Mouse (Mus musculus) kidney, adult 11 months (tissue): ENCODE data around the gene Mpp6.

ENCODE experiments used
- DNase-seq: peaks from one replicate; pipeline ENCODE4 v3.0.0; 2022

Gene Mpp6

DNA sequence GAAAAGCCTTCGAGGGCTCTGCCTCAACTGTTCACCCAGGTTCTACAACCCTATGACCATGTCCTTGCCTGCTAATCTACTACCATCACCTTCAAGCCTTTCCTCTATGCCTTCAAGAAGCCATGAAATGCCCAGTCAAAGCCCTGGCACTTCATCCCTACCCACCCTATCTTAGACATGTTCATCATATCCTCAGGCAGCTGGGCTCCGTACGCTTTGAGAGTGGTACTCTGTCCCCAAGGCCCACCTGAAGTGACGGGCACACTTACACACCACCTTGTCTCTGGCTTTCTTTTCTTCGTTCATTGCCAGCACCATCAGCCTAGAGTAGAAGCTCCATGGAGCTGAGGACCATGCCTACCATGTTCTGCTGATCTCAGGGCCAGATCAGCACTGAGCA, 121.2 kb downstream of the Mpp6 start:
- DNase-seq: no peak

DNA sequence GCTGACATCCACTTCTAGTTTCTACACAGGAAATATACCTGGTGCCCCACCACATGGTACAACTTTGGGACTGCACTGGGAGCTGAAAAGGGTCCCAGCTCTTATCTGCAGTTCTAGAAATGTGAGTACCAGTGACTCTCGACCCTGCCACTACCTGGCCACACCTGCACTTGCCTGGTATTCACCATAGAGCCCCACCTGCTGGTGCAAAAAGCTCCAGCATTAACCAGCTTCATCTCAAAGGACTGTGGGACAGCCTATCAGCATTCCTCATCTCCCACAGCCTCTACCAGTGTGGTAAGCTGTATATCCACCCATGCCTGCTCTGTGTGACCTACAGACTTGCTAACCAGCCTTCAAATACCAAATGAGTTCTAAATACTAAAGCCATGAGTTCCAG, 122.9 kb downstream of the Mpp6 start:
- no peak for DNase-seq

DNA sequence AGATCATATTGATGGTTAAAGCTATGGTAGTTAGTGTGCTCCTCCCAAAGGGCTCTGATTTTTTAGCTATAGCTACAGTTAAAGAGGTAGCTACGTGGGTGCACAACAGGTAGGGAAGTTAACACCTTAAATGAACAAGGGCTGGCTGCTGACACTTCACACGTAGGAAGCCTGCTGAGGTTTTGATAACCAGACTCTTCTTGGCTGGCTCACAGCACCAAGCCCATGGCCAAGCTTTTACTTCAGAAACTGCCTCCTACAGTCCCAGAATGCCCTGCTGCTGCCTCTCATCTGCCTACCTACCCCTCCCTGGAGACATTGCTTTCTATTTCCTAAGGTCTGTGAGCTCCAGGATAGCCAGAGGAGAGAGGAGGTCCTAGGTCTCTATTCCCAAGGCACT, 127.9 kb downstream of the Mpp6 start:
- no peak for DNase-seq

DNA sequence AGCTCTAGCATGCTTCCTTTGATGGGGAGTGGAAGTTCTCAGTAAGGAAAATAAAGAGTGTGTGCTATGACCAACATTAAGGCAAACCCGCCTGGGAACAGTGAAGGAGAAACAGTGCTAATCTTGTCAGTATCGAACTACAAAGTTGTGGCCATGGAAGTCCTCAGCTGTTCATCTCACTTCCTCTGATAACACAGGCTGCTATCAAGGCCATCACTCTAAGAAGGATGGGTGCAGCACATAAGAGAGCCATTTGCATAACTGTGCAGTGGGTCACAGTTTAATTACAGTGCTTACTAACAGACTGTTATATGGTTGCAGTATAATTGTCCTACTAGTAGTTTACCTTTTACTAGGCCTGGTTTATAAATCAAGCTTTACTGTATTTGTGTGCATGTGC, 129.9 kb downstream of the Mpp6 start:
- no peak for DNase-seq

DNA sequence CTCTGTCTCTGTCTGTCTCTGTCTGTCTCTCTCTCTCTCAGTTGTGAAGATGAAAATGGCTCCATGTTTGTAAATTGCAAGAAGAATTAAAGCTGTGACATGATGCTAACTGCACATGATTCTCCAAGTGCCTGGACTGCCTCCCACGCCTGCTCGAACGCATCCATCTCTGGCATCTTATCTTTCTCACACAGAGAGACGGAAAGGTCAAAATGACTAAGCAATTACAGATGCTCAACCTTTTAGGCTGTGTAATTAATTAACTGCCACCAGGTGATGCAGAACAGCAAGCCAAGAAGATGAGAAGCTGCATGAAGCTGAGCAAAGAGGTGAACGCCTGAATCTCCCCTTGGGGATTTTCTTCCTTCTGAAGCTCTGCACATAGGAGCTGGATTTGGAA, 130.4 kb downstream of the Mpp6 start:
- DNase-seq: no peak

DNA sequence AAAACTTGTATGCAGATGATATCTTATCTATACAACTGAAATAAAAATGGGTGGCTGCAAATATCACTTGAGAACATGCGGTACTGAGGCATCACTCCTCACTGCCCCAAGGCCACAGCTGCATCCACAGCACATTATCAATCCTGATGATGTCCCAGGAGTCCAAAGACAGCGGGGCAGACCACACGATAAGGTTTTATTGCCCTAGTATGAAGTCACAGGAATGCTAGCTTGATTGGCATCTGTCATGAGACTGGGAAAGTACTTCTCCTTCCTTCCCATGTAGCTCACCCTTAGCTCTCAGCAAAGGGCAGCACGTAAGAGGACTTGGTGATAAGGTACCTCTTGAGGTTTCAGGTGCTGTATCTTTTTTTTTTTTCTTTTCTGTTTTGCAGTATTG, 134.1 kb downstream of the Mpp6 start:
- no peak for DNase-seq

DNA sequence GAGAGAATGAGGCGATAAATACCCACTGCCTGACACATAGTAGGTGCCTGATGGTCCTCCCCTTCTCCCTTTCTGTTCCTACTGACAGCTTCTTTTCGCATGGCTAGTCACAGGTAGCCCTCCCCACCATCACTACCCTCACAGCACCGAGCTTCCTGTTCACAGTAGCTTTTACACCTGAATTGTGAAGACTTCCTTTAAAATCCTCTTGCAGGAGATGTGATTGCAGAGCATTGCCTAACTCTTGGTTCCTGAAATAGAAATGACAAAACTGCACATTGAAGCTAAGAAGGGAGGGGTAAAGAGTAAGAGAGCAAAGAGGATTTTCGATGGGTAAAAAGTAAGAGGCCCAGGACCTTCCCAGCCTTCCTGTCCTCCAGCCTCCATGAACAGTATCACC, 134.9 kb downstream of the Mpp6 start:
- DNase-seq: no peak

DNA sequence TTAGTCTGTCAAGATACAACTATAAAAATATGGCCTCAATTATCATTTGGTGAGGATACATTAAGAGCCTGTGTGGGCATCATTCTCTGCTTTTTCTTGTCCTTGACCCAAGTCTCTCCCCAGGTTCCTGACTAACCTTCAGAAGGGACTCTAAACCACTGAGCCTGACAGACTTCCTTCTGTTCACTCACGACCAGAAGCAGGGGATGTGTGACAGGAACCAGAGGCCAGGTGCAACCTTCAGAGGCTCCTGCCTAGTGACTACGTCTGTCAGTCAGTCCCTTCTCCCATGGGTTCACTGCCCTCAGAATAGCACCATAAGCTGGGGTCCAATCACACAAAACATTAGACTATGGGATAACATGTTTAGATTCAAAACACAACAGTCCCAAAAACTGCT, 137.3 kb downstream of the Mpp6 start:
- DNase-seq: no peak

DNA sequence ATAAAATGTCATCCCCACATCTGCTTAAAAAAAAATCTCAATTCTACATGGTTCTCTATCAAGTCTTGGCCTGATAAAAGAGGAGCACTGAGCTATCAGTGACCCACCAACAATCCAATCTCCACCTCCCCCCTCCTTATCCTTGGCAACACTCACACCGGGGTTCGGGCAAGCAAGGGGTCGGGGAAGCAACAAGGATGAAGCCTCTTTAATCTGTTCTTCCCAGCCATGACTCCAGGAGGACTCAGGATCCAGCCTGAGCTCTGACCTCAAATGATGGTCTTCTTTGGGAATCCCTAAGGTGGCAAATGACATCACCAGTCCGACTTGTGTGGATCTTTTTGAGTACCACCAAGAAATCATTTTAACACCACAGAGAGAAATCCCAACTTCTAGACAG, 137.8 kb downstream of the Mpp6 start:
- no peak for DNase-seq
